Mouse (Mus musculus): ENCODE measurements around the gene Sdccag8.

The Sdccag8 gene

DNA sequence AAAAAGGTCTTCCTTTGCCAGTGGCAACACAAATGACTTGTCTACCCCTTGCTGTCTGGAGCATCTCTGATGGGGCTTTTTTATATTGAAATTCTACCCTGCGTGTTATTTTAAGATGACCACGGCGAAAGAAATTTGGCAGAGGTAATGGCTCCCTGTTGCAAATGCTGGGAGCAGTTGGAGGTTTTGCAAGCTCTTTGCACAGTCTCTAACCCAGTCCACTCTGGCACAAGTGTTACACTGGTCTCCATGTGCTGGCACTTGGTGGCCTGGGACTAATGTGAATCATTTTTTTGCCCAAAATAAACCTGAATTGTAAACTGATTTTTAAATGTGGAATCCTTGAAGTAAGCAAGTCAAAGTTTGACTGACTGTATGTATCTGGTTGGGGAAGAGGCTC, 199.3 kb downstream of the Sdccag8 start:
- DNase-seq = no peak

DNA sequence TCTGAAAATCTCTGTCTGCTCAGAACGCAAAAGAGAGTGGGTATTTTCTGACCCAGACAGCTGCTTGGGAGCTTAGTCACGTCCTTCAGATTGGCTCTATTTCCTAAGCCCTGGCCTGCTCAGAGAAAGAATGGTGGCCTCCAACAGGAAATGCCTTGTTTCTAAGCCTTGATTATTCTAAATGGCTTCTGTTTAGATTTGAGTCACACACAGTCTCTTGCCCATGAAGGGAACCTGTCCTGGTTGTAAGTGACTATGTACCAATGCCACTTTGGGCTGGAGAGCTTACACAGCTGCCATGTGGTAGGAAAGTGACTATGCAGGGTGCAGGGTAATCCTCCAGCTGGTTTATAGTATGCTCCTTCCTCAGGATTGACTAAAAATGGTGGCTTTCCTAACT, 199.9 kb downstream of the Sdccag8 start:
- no peak for DNase-seq

DNA sequence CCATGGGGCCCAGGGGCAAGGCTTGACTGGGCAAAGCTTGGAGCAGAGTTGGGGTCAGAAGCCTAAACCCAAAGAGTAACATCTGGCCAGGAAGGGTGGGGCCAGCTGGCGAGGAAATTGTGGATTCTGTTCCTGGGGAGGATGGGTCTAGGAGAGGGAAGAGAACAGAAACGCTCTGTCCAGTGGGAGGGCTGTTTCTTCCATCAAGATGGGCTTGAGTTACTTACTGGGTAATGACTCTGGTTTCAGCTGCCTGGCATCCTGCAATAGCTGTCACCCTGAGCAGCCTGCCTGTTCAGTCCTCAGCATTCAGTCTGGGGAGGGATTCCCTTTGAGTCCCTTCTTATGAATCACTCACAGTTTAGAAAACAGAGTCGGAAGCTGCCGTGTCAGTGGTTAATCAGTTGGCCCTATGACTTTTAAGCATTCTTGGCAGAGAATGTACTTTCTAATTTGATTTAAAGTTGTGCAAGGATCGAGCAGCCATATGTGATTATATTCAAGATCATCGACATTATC, 200.5 kb downstream of the Sdccag8 start:
- no peak for DNase-seq

DNA sequence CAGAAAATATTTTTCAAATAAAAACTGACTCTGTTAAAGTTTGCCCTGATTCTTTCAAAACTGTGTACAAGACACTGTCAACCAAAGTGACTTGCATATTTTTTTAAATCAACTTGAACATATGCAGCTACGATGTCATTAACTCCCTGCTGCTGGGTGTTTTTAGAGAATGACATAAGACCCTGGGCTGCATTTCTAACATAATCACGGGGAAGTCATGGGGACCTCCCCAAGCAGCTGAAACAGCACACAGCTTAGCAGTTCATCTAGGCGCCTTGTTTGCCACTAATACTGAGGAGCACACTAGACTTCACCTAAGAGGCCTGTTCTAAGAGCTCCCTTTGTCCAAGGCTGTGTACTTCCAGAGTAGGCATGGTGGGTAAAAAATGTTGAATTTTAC, 201.5 kb downstream of the Sdccag8 start:
- no peak for DNase-seq

DNA sequence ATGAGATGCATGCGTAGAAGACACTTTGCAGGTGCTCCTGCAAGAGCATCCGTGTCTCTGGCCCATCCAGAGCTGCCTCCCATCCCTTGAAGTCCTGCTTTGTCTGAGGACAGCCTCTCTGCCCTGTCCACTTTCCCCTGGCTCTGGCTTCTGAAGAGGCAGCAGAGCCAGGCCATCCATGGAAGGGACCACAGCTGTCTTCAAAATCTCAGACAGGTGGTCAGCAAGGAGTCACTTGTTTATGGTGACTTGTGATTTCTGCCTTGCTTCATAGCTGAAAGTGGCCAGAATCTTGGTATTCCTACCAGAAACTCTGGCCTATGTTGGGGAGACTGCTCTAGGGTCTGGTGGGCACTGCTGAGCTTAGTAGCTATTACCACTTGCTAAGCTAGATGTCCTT, 202.3 kb downstream of the Sdccag8 start:
- no peak for DNase-seq

DNA sequence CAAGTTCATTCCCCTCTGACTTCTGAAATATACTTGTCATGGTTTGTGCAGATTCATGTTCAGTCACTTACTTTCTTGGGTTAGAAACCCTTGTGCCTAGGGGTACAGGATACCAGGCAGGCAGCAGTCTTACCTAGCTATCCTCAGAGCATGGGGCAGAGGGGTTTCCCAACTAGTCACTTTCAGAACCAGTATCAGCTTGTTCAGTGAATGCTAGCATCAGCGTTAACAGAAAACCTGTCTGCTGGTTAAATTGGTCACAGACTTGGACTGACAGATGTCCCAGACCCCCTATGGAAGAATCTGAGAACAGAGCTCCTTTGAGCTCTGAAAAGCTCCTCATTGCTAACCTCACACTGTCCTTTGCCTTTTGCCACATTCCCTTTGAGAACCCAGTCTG, 204.3 kb downstream of the Sdccag8 start:
- DNase-seq = no peak

DNA sequence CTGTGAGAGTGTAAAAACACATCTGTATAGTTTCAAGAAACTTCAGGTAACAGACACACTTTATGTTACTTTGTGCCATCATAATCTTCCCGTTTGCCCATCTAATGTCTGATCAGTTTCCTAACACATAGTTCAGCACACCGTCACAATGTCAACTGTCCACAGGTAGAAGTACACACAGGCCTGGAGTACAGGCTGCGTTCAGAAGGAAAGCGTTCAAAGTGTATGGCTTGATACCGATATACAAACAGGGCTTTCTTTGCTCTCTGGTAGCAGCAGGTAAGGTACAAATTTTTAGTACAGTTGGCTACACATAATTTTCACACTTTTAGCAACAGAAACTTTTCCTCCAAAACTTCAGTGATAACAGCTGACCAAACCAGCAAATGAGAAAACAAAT, 205.2 kb downstream of the Sdccag8 start:
- DNase-seq = no peak

DNA sequence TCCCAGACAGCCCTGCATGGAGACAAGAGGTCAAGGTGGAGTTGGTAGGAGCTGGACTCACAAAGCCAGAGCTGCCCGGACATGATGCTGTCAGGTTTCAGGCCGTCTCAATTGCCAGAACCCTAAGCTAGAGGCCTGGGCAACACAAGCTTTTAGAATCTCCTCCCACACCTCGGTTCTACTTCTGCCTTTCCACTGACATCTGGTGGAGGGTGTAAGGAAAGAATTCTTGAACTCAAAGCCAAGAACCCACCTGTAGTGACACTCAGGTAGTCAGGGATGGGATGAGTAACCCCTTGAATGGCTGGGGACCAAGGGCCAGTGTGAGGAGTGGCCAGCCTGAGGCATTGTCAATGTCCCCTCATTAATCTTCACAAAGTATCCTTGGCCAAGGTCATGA, 208.3 kb downstream of the Sdccag8 start:
- no peak for DNase-seq

DNA sequence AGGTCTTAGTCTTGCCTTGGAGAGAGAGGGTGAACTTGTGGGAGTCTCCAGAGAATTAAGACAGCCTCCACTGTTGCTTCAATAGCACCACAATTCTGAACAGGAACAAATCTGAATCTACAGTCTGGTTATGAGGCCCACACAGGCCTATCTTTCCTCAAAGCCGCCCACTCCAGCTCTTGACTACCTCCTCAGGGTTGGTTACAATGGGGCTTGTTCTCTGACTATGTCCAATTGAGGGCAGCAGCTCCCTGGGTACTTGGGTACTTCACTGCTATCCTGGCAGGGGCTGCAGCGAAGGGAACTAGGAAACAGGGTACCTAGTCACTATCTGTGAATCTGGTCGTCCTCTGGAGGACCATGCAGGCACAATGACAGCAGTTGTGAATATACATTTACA, 213.2 kb downstream of the Sdccag8 start:
- no peak for DNase-seq

DNA sequence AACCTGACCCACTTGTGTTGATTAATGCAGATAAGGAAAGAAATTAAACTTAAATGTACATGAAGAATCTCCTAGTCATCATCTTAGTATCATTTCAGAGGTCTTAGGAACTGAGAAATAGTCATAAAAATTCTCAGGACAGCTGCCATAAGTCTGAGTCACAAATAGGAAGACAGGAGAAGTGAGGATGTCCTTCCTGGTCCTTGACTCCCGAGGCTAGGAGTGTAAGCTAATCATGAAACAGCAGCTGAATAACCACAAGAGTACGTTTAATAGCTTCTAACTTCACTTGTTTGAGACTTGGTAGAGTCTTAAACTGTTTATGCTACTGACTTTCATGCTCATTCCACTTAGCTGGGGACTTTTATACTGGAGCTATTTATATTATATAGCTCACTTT, 214.6 kb downstream of the Sdccag8 start:
- DNase-seq = no peak

DNA sequence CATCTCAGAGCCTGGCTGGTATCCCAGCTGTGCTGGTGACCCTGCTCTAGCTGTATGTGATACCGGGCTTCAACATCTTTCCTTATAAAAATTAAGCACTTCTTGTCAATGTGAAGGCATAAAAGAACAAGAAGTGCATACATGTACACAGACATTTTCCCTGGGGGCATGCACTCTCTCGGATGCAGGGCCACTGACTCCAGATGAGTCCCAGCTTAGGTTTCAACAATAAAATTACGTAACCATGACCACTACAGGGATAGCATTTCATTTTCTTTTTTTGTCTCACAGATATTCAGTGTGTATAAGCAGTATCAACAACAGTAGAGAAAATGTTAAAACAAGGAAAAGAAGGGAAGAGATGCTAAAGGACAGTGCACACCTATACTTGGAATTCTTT, 216.2 kb downstream of the Sdccag8 start:
- no peak for DNase-seq

DNA sequence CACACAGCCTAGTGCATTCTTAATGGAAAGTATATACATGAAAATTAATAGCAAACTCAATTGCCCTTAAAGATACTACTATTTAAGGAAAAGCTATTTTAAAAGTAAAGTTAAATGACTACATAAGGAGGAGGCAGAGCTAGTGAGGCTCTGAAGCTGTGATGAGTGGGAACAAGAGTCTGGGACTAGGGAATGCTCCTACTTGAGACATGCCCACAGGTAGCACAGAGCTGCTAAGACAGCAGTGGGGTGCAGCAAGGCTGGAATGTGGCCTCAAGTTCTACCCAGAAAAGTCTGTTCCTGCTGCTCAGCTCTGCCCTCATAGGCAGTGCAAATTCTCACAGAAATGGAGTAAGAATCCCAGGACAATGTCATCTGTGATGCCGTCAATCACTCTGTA, 216.7 kb downstream of the Sdccag8 start:
- DNase-seq = no peak

DNA sequence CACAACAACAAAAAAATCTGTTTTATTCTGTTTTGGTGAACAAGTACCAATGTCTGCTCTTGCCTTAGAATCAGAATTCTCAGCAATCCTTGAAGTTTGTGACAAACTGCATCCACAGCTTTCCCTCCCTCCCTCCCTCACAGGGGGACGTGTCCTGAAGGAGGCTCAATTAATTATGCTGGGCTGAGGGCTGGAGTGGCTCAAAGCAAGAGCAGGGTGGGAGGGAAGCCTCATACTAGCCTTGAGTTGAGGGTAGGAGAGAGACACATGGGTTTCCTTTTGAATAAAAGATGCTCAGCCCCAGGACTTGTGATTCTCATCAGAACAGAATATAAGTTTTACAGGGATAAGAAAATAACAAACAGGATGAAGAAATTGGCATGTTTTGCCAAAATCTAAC, 217.8 kb downstream of the Sdccag8 start:
- DNase-seq = no peak

DNA sequence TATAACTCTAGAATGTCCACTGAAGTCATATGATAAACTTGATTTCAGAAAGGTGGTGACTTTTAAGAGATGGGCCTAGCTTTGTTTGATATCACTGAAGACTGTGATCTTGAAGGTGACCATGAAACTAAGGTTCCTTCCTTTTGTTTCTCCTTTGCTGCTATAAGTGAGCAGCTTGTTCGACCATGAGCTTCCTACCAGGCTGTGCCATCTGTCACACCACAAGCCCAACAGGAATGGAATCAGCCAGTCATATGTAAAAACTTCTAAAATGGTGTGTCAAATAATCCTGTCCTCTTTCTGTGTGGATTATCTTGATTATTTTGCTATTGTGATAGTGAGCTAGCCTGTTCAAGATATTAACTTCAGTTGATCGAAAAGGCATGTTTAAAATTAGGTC, 221.0 kb downstream of the Sdccag8 start:
- DNase-seq = no peak

DNA sequence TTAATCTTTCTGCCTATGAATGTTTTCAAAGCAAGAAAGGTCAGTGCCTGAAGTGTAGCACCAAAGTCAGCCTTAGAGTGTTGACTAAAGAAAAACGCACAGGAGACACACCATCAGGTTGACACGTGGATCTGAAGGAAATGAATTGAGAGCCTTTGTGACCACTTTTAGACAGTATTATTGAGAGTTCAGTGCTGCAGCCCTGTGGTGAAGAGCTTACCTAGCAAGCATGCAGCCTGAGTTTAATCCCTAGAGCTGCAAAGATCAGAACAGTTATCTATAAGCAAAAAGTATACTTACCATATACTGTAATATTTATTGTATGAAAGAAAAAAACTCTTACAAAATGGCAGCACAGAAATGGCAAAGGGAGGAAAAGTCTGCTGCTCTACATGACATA, 223.9 kb downstream of the Sdccag8 start:
- no peak for DNase-seq

DNA sequence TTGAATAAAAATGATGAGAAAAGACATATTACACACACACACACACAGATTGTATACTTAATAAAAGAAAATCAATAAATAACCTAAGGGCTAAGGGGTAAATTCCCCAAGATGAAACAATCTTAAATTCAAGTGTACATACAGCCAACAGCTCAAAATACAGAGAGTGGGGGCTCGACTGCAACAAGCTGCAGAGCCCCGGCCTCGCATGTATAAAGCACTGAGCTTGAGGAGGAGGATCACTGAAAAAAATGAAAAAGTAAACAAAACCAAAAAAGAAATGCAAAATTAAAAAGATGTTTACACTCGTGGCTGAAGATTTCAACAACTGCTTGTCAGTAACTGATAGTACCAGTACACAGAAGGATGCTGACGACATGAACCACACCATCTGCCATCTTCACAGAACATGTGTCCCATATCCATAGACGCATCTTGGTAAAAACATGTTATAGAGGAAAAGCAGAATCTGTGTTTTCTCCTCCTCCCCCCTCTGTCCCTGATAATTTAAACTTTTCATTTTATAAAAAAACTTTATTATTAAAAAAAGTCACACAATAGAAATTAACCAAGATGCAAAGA, 224.7 kb downstream of the Sdccag8 start:
- no peak for DNase-seq

DNA sequence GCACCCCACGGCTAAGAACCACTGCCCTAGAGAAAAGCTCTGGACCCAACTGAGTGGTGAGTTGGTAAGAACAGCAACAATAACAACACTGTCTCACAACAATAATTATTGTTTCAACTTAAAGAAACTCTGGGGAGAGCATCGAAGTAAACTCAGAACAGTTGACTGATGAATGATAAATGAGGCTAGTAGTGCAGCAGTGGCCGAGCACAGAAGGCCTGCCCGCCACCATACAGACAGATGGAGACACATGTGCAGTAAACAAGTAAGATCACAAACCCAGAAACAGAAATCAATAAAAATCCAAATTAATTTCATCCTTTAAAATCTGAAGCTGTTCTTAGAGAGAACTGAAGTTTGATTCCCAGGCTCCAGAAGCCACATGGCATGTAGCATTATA, 225.6 kb downstream of the Sdccag8 start:
- DNase-seq = no peak

DNA sequence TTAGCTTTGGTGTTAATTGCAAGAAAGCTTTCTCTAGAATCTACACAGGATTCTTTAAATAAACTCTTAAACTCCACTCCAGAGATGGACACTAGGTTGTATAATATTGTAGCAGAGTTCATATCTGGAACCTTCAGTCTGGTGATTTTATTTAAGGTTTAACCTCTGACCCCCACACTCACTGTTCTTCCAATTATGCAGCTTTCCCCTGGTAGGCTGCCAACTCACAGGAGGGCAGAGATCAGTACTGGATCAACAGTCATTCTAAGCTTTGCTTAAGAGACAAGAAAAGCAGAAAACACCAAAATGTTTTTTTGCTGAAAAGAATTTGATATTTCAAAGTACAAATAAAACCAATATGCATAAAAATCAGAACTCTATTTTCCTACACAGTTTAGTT, 231.4 kb downstream of the Sdccag8 start:
- DNase-seq = peak; percentile 89 to 91

DNA sequence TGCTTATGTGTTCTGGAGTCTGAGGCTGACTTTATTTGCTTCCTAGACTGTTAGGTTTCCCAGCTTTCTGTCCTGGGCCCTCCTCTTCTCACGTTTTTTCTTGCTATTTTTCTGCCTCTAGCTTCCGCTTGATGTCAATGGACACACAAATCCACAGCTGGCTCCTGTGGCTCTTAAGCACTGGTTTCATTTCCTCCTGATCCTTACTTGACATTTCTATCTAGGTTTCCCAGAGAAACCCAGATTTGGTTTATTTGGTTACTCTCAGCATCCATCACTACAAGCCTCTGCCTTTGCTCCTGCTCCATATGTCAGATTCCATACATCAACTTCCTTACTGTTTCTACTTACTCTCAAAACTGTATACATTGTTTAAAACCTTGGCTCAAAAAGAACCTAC, 232.5 kb downstream of the Sdccag8 start:
- no peak for DNase-seq

DNA sequence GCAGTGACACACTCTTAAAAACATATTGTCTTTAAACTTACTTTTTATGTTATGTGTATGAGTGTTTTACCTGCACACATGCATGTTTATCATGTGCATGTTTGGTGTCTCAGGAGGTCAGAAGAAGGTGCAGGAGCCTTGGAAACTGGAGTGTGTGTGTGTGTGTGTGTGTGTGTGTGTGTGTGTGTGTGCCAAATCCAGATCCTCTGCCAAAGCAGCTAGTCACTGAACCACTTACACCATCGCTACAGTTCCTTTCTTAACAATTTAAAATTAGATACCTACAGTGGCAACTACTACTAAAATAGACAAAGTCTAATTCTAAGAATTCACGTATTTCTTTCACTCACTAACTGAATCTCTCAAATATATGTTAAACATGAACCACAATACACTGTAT, 234.3 kb downstream of the Sdccag8 start:
- DNase-seq = no peak

DNA sequence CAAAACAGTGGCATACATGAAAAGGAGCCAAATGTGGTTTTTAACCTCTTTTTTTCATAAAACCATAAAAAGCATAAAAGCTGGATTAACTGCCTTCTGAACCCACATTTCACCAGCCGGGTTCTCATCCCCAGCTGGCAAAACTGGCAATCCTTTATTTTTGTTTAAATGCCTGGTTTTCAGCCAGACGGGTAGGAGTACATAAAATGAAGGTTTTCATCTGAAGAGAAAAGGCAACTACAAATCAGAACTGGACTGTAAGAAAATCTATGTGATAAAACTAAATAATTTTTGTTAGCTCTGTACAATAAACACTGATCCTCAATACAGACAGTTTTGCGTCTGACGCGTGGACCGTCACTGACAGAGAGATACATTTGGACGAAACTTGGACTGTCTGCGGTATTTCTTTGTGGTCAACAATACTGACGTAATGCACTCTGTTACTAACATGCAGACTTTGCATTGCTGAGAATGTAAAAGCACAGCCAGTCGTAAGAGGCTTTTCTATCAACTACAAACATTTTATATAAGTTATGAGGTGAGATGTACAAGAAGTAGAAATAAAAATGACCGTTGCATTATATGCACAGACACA, 237.0 kb downstream of the Sdccag8 start:
- DNase-seq = no peak

DNA sequence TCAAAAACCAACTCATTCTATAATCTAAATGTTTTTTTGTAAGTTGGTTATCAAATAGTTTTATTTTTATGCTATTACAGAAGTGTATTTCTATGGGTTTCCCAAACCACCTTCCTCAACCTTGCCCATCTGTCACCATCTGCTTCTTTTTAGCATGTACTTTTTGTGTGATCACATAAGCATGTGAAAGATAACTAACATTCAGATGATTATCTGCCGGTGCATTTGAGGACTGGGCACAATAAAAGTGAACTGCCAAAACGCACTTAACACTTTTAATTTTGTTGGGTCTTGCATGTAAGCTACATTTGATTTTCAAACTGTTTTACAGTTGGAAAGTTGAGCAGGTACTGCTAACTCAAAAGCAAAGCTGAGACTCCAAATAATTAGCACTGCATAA, 240.4 kb downstream of the Sdccag8 start:
- DNase-seq = no peak

DNA sequence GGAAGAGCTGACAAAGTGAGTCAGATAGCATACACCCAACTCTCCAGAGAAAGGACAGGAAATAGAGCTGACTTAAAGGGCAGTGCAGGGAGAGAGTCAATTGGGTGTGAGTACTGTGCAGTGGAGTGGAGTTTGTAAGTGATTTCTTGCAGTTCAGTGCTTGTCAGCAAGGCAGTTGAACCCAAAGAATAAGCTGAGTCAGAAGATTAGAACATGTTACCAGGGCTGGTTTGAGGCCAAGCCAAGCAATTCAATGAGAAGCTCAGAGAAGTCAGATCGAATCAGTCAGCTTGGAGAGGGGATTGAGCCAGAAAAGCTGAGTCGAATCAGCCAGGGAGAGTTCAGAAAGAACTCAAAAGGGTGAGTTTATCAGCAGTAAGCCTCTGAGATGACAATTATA, 247.3 kb downstream of the Sdccag8 start:
- no peak for DNase-seq

DNA sequence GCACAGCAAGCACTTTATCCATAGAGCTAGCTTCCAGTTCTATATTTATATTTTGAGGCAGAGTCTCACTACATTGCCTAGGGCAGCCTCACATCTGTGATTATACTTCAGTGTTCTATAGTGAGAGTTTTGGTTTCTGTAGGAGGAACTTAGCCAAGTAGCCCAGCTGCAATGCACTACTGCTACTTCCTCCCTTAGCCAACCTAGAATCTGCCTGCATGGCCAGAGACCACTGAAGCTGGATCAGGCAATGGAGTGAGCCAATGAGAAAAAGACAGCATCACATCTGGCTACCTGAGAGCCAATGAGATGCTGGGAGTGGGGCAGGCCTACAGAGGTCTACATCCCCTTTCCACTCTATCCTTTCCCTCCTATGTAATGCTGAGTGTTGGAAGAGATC, 251.3 kb downstream of the Sdccag8 start:
- DNase-seq = no peak

DNA sequence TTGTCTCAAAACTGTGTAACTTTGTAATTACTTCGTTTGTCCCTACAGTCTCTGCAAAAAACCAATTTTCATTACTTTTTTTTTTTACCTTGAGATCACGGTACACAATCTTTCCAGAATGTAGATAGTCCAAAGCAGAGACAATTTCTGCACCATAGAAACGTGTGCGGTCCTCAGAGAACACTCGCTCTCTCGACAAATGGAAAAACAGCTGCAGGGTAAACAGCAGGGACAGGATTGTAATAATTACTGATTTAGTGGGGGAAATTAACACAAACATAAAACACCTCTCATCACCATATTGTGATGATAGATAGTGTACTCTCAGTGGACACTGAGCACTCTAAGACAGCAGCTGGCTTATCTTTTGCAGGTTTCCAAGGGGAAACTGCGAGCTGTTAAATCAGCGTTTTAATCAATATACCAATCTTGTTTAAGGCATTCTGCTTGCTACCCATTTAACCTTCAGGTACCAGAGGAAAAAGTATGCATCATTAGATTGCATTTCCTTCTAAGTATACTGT, 252.7 kb downstream of the Sdccag8 start:
- DNase-seq = no peak
